Mouse (Mus musculus) myocyte (in vitro differentiated cells): ENCODE measurements around the gene Ppp2r2c.

Experiments
- POLR2A ChIP-seq: IDR thresholded peaks from one replicate; pipeline ENCODE4 v1.6.1; 2011; ENCODE audit warnings: low read depth, mild to moderate bottlenecking, control low read depth, moderate library complexity; ENCODE audit not compliant: insufficient read length
- POLR2AphosphoS2 ChIP-seq: IDR thresholded peaks from one replicate; pipeline ENCODE4 v1.6.1; 2011; ENCODE audit warnings: low read depth, control low read depth; ENCODE audit not compliant: insufficient read length
- TCF12 ChIP-seq: IDR thresholded peaks from one replicate; pipeline ENCODE4 v1.6.1; 2011; ENCODE audit warnings: mild to moderate bottlenecking, control low read depth; ENCODE audit not compliant: poor library complexity, insufficient read depth, severe bottlenecking

- TF ChIP-seq POLR2A (no peak), TCF12 (no peak), POLR2AphosphoS2 (no peak)
Measured at GRCm38 (mm10) chr5:36904131-36904530, 35.8 kb downstream of the Ppp2r2c start.
